Mouse (Mus musculus) neural tube, embryonic 11.5 days (tissue): Measurements from ENCODE around the gene Vps53. TPM values are rescaled to one million over a fixed set of nuclear protein-coding genes. Genes with fewer than 3 reads are reported as not detected.

Source experiments
- ATAC-seq: fragments of 200-750 bp; cut with Nextera tagmentation; 2 replicates; pipeline ENCODE4 v1.8.0; 2017; ENCODE audit warnings: moderate number of reproducible peaks, mild to moderate bottlenecking, moderate TSS enrichment, moderate library complexity; ENCODE audit not compliant: insufficient read depth, low FRiP score, low TSS enrichment
- DNase-seq: peaks from one replicate; pipeline ENCODE4 v3.0.0-alpha.2; 2015; ENCODE audit warnings: low spot score
- H3K27ac ChIP-seq: fragments of 300-500 bp; sonication (generic); 2 replicates; pipeline ENCODE4 v1.5.1; 2014; ENCODE audit warnings: low read depth, mild to moderate bottlenecking, low read length
- H3K27me3 ChIP-seq: fragments of 300-500 bp; sonication (generic); 2 replicates; pipeline ENCODE4 v1.6.1; 2014; ENCODE audit warnings: mild to moderate bottlenecking, low read length, mixed read lengths; ENCODE audit not compliant: control insufficient read depth, insufficient read depth
- H3K36me3 ChIP-seq: fragments of 300-500 bp; sonication (generic); 2 replicates; pipeline ENCODE4 v1.6.1; 2014; ENCODE audit warnings: mild to moderate bottlenecking, low read length, moderate library complexity, mixed read lengths; ENCODE audit not compliant: control insufficient read depth, insufficient read depth
- H3K4me1 ChIP-seq: fragments of 300-500 bp; sonication (generic); 2 replicates; pipeline ENCODE4 v1.6.1; 2014; ENCODE audit warnings: low read length, mixed read lengths; ENCODE audit not compliant: control insufficient read depth, insufficient read depth
- H3K4me2 ChIP-seq: fragments of 300-500 bp; sonication (generic); 2 replicates; pipeline ENCODE4 v1.6.1; 2014; ENCODE audit warnings: low read depth, mild to moderate bottlenecking, moderate library complexity
- H3K4me3 ChIP-seq: fragments of 300-500 bp; sonication (generic); 2 replicates; pipeline ENCODE4 v1.5.1; 2014; ENCODE audit warnings: low read depth, low read length
- H3K9ac ChIP-seq: fragments of 300-500 bp; sonication (generic); 2 replicates; pipeline ENCODE4 v1.6.1; 2014; ENCODE audit warnings: mild to moderate bottlenecking, low read length
- H3K9me3 ChIP-seq: fragments of 300-500 bp; sonication (generic); 2 replicates; pipeline ENCODE4 v1.6.1; 2016; ENCODE audit warnings: low read length; ENCODE audit not compliant: control insufficient read depth
- WGBS: fragments of 180-500 bp; shearing (Covaris S2); extraction: QIAGEN DNeasy Blood & Tissue Kit; methylation state at CpG from one replicate; pipeline ENCODE4 v1.1.7; 2014; 5-methylcytosine and 5-hydroxymethylcytosine counted together
- polyA plus RNA-seq: library from polyadenylated mRNA; unstranded; fragments of >200 nt; fragmentation: Nextera tagmentation; extraction: Ambion mirVana; gene quantifications from 2 replicates; pipeline ENCODE4 v1.2.1, GENCODE M21; 2014

Gene Vps53
- polyA plus RNA-seq, 1 experiment from 2014 or later, result 50.8 TPM

- no peak for ATAC-seq
- DNase-seq, result no peak
- 90% methylated on average over 11 of the region's 11 CpGs for WGBS
Observed at GRCm38 (mm10) chr11:76106551-76107496, 72.6 kb downstream of the Vps53 start.

GRCm38 (mm10) chr11:76101154-76101553, 78.3 kb downstream of the Vps53 start:
- Histone ChIP-seq H3K27ac (no peak overlapping the region), H3K4me1 (no peaks in the 10 kb centered on the region), H3K9me3 (no peaks in the 10 kb centered on the region), H3K4me2 (no peak overlapping the region), H3K4me3 (no peak overlapping the region), H3K36me3 (no peaks in the 10 kb centered on the region), H3K9ac (no peak overlapping the region), H3K27me3 (no peaks in the 10 kb centered on the region)
- ATAC-seq, result no peak
- DNase-seq, result no peak

More at GRCm38 (mm10) chr11:76106551-76107496, 72.6 kb downstream of the Vps53 start:
- H3K9me3 ChIP-seq, result no peaks in the 10 kb centered on the region
- H3K27ac ChIP-seq, result no peak overlapping the region
- no peaks in the 10 kb centered on the region for H3K27me3 ChIP-seq
- H3K4me2 ChIP-seq, result no peak overlapping the region
- no peak overlapping the region for H3K9ac ChIP-seq
- H3K4me3 ChIP-seq, result no peak overlapping the region
- no peaks in the 10 kb centered on the region for H3K4me1 ChIP-seq
- H3K36me3 ChIP-seq, result no peaks in the 10 kb centered on the region

- H3K36me3 ChIP-seq, result no peaks in the 10 kb centered on the region
- no peak overlapping the region for H3K9ac ChIP-seq
- no peak for DNase-seq
- H3K4me3 ChIP-seq, result no peak overlapping the region
- H3K27ac ChIP-seq, result no peak overlapping the region
- H3K9me3 ChIP-seq, result no peaks in the 10 kb centered on the region
- 54% methylated on average over 4 of the region's 4 CpGs for WGBS
- H3K4me1 ChIP-seq, result no peaks in the 10 kb centered on the region
- H3K4me2 ChIP-seq, result no peak overlapping the region
- ATAC-seq, result no peak
- no peaks in the 10 kb centered on the region for H3K27me3 ChIP-seq
Observed at GRCm38 (mm10) chr11:76099193-76099975, 80.1 kb downstream of the Vps53 start.

- H3K27me3 ChIP-seq, result no peaks in the 10 kb centered on the region
- ATAC-seq (no peak), DNase-seq (no peak)
- 90% methylated on average over 8 of the region's 8 CpGs for WGBS
- H3K9ac ChIP-seq, result no peak overlapping the region
- H3K27ac ChIP-seq, result no peak overlapping the region
- no peak overlapping the region for H3K4me3 ChIP-seq
- no peaks in the 10 kb centered on the region for H3K9me3 ChIP-seq
- H3K4me1 ChIP-seq, result no peaks in the 10 kb centered on the region
- H3K36me3 ChIP-seq, result no peaks in the 10 kb centered on the region; the same call in 1 of the 2 replicates
- no peak overlapping the region for H3K4me2 ChIP-seq
Observed at GRCm38 (mm10) chr11:76093610-76094009, 85.8 kb downstream of the Vps53 start.

- Histone ChIP-seq H3K27me3 (no peaks in the 10 kb centered on the region), H3K36me3 (no peaks in the 10 kb centered on the region; the same call in 1 of the 2 replicates), H3K9ac (no peak overlapping the region), H3K4me2 (no peak overlapping the region), H3K4me1 (no peaks in the 10 kb centered on the region), H3K9me3 (no peaks in the 10 kb centered on the region), H3K27ac (no peak overlapping the region), H3K4me3 (no peak overlapping the region)
- 95% methylated on average over 6 of the region's 6 CpGs for WGBS
- DNase-seq, result no peak
- ATAC-seq, result no peak
Observed at GRCm38 (mm10) chr11:76089776-76090175, 89.7 kb downstream of the Vps53 start.

GRCm38 (mm10) chr11:76088506-76088905, 90.9 kb downstream of the Vps53 start:
- Histone ChIP-seq H3K9ac (no peak overlapping the region), H3K4me3 (no peak overlapping the region), H3K27ac (no peak overlapping the region), H3K9me3 (no peaks in the 10 kb centered on the region), H3K36me3 (no peaks in the 10 kb centered on the region; the same call in 1 of the 2 replicates), H3K4me2 (no peak overlapping the region), H3K27me3 (no peaks in the 10 kb centered on the region), H3K4me1 (no peaks in the 10 kb centered on the region)
- WGBS, result 86% methylated on average over 4 of the region's 4 CpGs
- ATAC-seq, result no peak
- no peak for DNase-seq

- H3K27ac ChIP-seq, result no peak overlapping the region
- no peaks in the 10 kb centered on the region; the same call in 1 of the 2 replicates for H3K36me3 ChIP-seq
- WGBS, result 73% methylated on average over 5 of the region's 5 CpGs
- ATAC-seq (no peak), DNase-seq (peak; percentile 35)
- no peak overlapping the region for H3K9ac ChIP-seq
- H3K27me3 ChIP-seq, result no peaks in the 10 kb centered on the region
- H3K4me1 ChIP-seq, result no peaks in the 10 kb centered on the region
- H3K4me3 ChIP-seq, result no peak overlapping the region
- H3K4me2 ChIP-seq, result no peak overlapping the region
- no peaks in the 10 kb centered on the region for H3K9me3 ChIP-seq
Observed at GRCm38 (mm10) chr11:76085898-76086591, 93.4 kb downstream of the Vps53 start.

- ATAC-seq, result no peak
- no peaks in the 10 kb centered on the region; the same call in none of the 2 replicates for H3K36me3 ChIP-seq
- 79% methylated on average over 1 of the region's 1 CpGs for WGBS
- no peak overlapping the region for H3K4me3 ChIP-seq
- DNase-seq, result no peak
- no peaks in the 10 kb centered on the region for H3K9me3 ChIP-seq
- H3K27ac ChIP-seq, result no peak overlapping the region
- no peaks in the 10 kb centered on the region for H3K27me3 ChIP-seq
- H3K9ac ChIP-seq, result no peak overlapping the region
- H3K4me2 ChIP-seq, result no peak overlapping the region
- H3K4me1 ChIP-seq, result no peaks in the 10 kb centered on the region
Observed at GRCm38 (mm10) chr11:76084943-76085342, 94.5 kb downstream of the Vps53 start.
